Mouse (Mus musculus): ENCODE measurements around the gene Slit3.

Gene Slit3

GRCm38 (mm10) chr11:35307992-35308391 lies 187.0 kb downstream of the Slit3 start:
- DNase-seq, result no peak

GRCm38 (mm10) chr11:35315449-35316028 lies 194.5 kb downstream of the Slit3 start:
- no peak for DNase-seq

GRCm38 (mm10) chr11:35317221-35317620 lies 196.2 kb downstream of the Slit3 start:
- DNase-seq, result no peak

- DNase-seq, result no peak
These were observed 196.9 kb downstream of the Slit3 start for GRCm38 (mm10) chr11:35317775-35318432.

- no peak for DNase-seq
These were observed 197.5 kb downstream of the Slit3 start for GRCm38 (mm10) chr11:35318433-35319020.

- DNase-seq, result no peak
These were observed 199.5 kb downstream of the Slit3 start for GRCm38 (mm10) chr11:35320518-35320917.

GRCm38 (mm10) chr11:35324397-35324796 lies 203.4 kb downstream of the Slit3 start:
- no peak for DNase-seq

- no peak for DNase-seq
These were observed 204.3 kb downstream of the Slit3 start for GRCm38 (mm10) chr11:35325131-35325995.

- no peak for DNase-seq
These were observed 205.3 kb downstream of the Slit3 start for GRCm38 (mm10) chr11:35326346-35326745.

GRCm38 (mm10) chr11:35327899-35328298 lies 206.9 kb downstream of the Slit3 start:
- no peak for DNase-seq

GRCm38 (mm10) chr11:35331476-35331875 lies 210.5 kb downstream of the Slit3 start:
- no peak for DNase-seq

GRCm38 (mm10) chr11:35336558-35336957 lies 215.5 kb downstream of the Slit3 start:
- peak; percentile 89 for DNase-seq

GRCm38 (mm10) chr11:35337493-35337892 lies 216.5 kb downstream of the Slit3 start:
- DNase-seq, result peak; percentile 87

- peak; percentile 39 for DNase-seq
These were observed 217.1 kb downstream of the Slit3 start for GRCm38 (mm10) chr11:35337927-35338819.

GRCm38 (mm10) chr11:35340752-35341151 lies 219.7 kb downstream of the Slit3 start:
- no peak for DNase-seq

- DNase-seq, result no peak
These were observed 221.5 kb downstream of the Slit3 start for GRCm38 (mm10) chr11:35342486-35342885.

GRCm38 (mm10) chr11:35345696-35346480 lies 224.9 kb downstream of the Slit3 start:
- peak; percentile 41 for DNase-seq

- DNase-seq, result no peak
These were observed 227.1 kb downstream of the Slit3 start for GRCm38 (mm10) chr11:35348099-35348498.

GRCm38 (mm10) chr11:35350968-35351367 lies 229.9 kb downstream of the Slit3 start:
- DNase-seq, result no peak

- DNase-seq, result no peak
These were observed 230.4 kb downstream of the Slit3 start for GRCm38 (mm10) chr11:35351376-35351775.

GRCm38 (mm10) chr11:35355811-35356210 lies 234.8 kb downstream of the Slit3 start:
- DNase-seq, result no peak
